Mouse (Mus musculus): Measurements from ENCODE around the gene Gm28047.

The Gm28047 gene

GRCm38 (mm10) chr15:102515261-102515660 lies 109.6 kb downstream of the Gm28047 start:
- no peak for DNase-seq

- DNase-seq: no peak
These were observed 111.9 kb downstream of the Gm28047 start for GRCm38 (mm10) chr15:102513004-102513403.

GRCm38 (mm10) chr15:102512471-102512870 lies 112.4 kb downstream of the Gm28047 start:
- DNase-seq: no peak

- no peak for DNase-seq
These were observed 112.9 kb downstream of the Gm28047 start for GRCm38 (mm10) chr15:102512010-102512409.

GRCm38 (mm10) chr15:102511285-102511833 lies 113.5 kb downstream of the Gm28047 start:
- no peak for DNase-seq

- peak; percentile 82 for DNase-seq
These were observed 114.1 kb downstream of the Gm28047 start for GRCm38 (mm10) chr15:102510590-102511284.

- no peak for DNase-seq
These were observed 114.8 kb downstream of the Gm28047 start for GRCm38 (mm10) chr15:102510110-102510509.

GRCm38 (mm10) chr15:102508336-102508735 lies 116.5 kb downstream of the Gm28047 start:
- no peak for DNase-seq

- DNase-seq: no peak
These were observed 117.3 kb downstream of the Gm28047 start for GRCm38 (mm10) chr15:102507561-102507960.

- no peak for DNase-seq
These were observed 118.0 kb downstream of the Gm28047 start for GRCm38 (mm10) chr15:102506864-102507263.

- no peak for DNase-seq
These were observed 118.4 kb downstream of the Gm28047 start for GRCm38 (mm10) chr15:102506464-102506830.

GRCm38 (mm10) chr15:102505770-102506463 lies 119.0 kb downstream of the Gm28047 start:
- DNase-seq: no peak

GRCm38 (mm10) chr15:102505073-102505769 lies 119.6 kb downstream of the Gm28047 start:
- DNase-seq: no peak

GRCm38 (mm10) chr15:102503924-102504782 lies 120.7 kb downstream of the Gm28047 start:
- no peak for DNase-seq

GRCm38 (mm10) chr15:102503447-102503846 lies 121.4 kb downstream of the Gm28047 start, which contains the start of gene Gm10337:
Gene Gm10337, plus strand, starts transcription at chr15:102503722.
- no peak for DNase-seq

GRCm38 (mm10) chr15:102502254-102502840 lies 122.5 kb downstream of the Gm28047 start:
- DNase-seq: no peak

GRCm38 (mm10) chr15:102501084-102501814 lies 123.6 kb downstream of the Gm28047 start:
- DNase-seq: no peak

- DNase-seq: no peak
These were observed 124.4 kb downstream of the Gm28047 start for GRCm38 (mm10) chr15:102500479-102500878.

GRCm38 (mm10) chr15:102499851-102500250 lies 125.0 kb downstream of the Gm28047 start:
- no peak for DNase-seq

GRCm38 (mm10) chr15:102499370-102499769 lies 125.5 kb downstream of the Gm28047 start:
- no peak for DNase-seq

GRCm38 (mm10) chr15:102498322-102498721 lies 126.5 kb downstream of the Gm28047 start:
- no peak for DNase-seq
